Mouse (Mus musculus) adrenal gland, adult 2 months (tissue): ENCODE data around the gene Thra. TPM values are rescaled to one million over a fixed set of nuclear protein-coding genes. Genes with fewer than 3 reads are reported as not detected.

Experiments used
- DNase-seq: peaks from one replicate; pipeline ENCODE4 v3.0.0; 2021
- polyA plus RNA-seq: library from polyadenylated mRNA; depleted of rRNA; stranded (reverse); fragments of >200 nt; gene quantifications from 2 replicates; pipeline ENCODE4 v1.2.3, GENCODE M21; 2012
- total RNA-seq, 2 experiments: library from RNA; stranded (reverse); gene quantifications; 2 replicates each; pipeline ENCODE4 v1.2.3; 2021

The Thra gene
- total and polyA plus RNA-seq, 3 experiments, result 84.6 to 105 (median 86.1) TPM

GRCm38 (mm10) chr11:98765421-98766309, 25.2 kb downstream of the Thra start:
- DNase-seq, result peak; percentile 42

GRCm38 (mm10) chr11:98766346-98766745, 25.9 kb downstream of the Thra start:
- DNase-seq, result no peak

- DNase-seq, result peak; percentile 42
Observed at GRCm38 (mm10) chr11:98766816-98767215, 26.4 kb downstream of the Thra start.

- peak; percentile 79 for DNase-seq
Observed at GRCm38 (mm10) chr11:98767276-98767675, 26.8 kb downstream of the Thra start.

GRCm38 (mm10) chr11:98767713-98768112, 27.3 kb downstream of the Thra start:
- DNase-seq, result no peak

- DNase-seq, result peak; percentile 67
Observed at GRCm38 (mm10) chr11:98768127-98769006, 27.9 kb downstream of the Thra start.

GRCm38 (mm10) chr11:98769007-98769954, 28.8 kb downstream of the Thra start:
- no peak for DNase-seq

GRCm38 (mm10) chr11:98770096-98770975, 29.9 kb downstream of the Thra start:
- no peak for DNase-seq

- DNase-seq, result no peak
Observed at GRCm38 (mm10) chr11:98771131-98771530, 30.7 kb downstream of the Thra start.

GRCm38 (mm10) chr11:98771844-98772525, 31.5 kb downstream of the Thra start:
- DNase-seq, result peak; percentile 63

- peak; percentile 92 for DNase-seq
Observed at GRCm38 (mm10) chr11:98772667-98773171, 32.3 kb downstream of the Thra start.

- DNase-seq, result peak; percentile 100
Observed at GRCm38 (mm10) chr11:98773635-98774295, 33.3 kb downstream of the Thra start.

GRCm38 (mm10) chr11:98774582-98775347, 34.3 kb downstream of the Thra start, which contains the start of gene Nr1d1:
TSS of gene Nr1d1 (minus strand) at chr11:98775333.
- no peak for DNase-seq

- peak; percentile 100 for DNase-seq
Observed at GRCm38 (mm10) chr11:98775348-98776051, 35.1 kb downstream of the Thra start.

GRCm38 (mm10) chr11:98776052-98776764, 35.8 kb downstream of the Thra start:
- DNase-seq, result no peak

GRCm38 (mm10) chr11:98776843-98777590, 36.6 kb downstream of the Thra start:
- DNase-seq, result peak; percentile 90
